Mouse (Mus musculus) stomach, postnatal 0 days (tissue): ENCODE data around the gene Meig1. TPM values are rescaled to one million over a fixed set of nuclear protein-coding genes. Genes with fewer than 3 reads are reported as not detected.

Source experiments
- ATAC-seq: fragments of 200-750 bp; cut with Nextera tagmentation; 2 replicates; pipeline ENCODE4 v1.8.0; 2017; ENCODE audit not compliant: low FRiP score, low TSS enrichment
- DNase-seq: peaks from one replicate; pipeline ENCODE4 v3.0.0-alpha.2; 2016; ENCODE audit warnings: low spot score
- H3K27ac ChIP-seq: fragments of 300-500 bp; sonication (generic); replicated peaks from 2 replicates; pipeline ENCODE4 v1.5.1; 2014; ENCODE audit warnings: mild to moderate bottlenecking, control low read depth
- H3K27me3 ChIP-seq: fragments of 300-500 bp; sonication (generic); 2 replicates; pipeline ENCODE4 v1.6.1; 2014; ENCODE audit warnings: low read length; ENCODE audit not compliant: control insufficient read depth, insufficient read depth
- H3K36me3 ChIP-seq: fragments of 300-500 bp; sonication (generic); 2 replicates; pipeline ENCODE4 v1.6.1; 2014; ENCODE audit warnings: low read length, mixed read lengths; ENCODE audit not compliant: control insufficient read depth, insufficient read depth
- H3K4me1 ChIP-seq: fragments of 300-500 bp; sonication (generic); replicated peaks from 2 replicates; pipeline ENCODE4 v1.6.1; 2014; ENCODE audit warnings: antibody characterized with exemption; ENCODE audit not compliant: control insufficient read depth, insufficient read depth
- H3K4me2 ChIP-seq: fragments of 300-500 bp; sonication (generic); replicated peaks from 2 replicates; pipeline ENCODE4 v1.6.1; 2014; ENCODE audit warnings: low read depth, mild to moderate bottlenecking, control low read depth, moderate library complexity
- H3K4me3 ChIP-seq: fragments of 300-500 bp; sonication (generic); 2 replicates; pipeline ENCODE4 v1.5.1; 2014; ENCODE audit warnings: low read depth, low read length, control low read depth
- H3K9ac ChIP-seq: fragments of 300-500 bp; sonication (generic); 2 replicates; pipeline ENCODE4 v1.6.1; 2014; ENCODE audit warnings: mild to moderate bottlenecking, low read length, control low read depth, mixed read lengths
- H3K9me3 ChIP-seq: fragments of 300-500 bp; sonication (generic); 2 replicates; pipeline ENCODE4 v1.6.1; 2016; ENCODE audit warnings: low read length; ENCODE audit not compliant: control insufficient read depth
- CTCF ChIP-seq: IDR thresholded peaks from 2 replicates; pipeline ENCODE4 v1.5.1; 2016; ENCODE audit warnings: antibody characterized with exemption, low read depth, mild to moderate bottlenecking, moderate library complexity
- EP300 ChIP-seq: optimal IDR thresholded peaks from 2 replicates; pipeline ENCODE3; 2016; ENCODE audit warnings: antibody characterized with exemption
- WGBS: fragments of 180-500 bp; shearing (Covaris S2); extraction: QIAGEN DNeasy Blood & Tissue Kit; methylation state at CpG from one replicate; pipeline ENCODE4 v1.1.7; 2014; 5-methylcytosine and 5-hydroxymethylcytosine counted together
- polyA plus RNA-seq: library from polyadenylated mRNA; unstranded; fragments of >200 nt; fragmentation: Nextera tagmentation; extraction: Ambion mirVana; gene quantifications from 2 replicates; pipeline ENCODE4 v1.2.1, GENCODE M21; 2015

Meig1 gene
- polyA plus RNA-seq, 1 experiment from 2014 or later, result 0.61 TPM

DNA sequence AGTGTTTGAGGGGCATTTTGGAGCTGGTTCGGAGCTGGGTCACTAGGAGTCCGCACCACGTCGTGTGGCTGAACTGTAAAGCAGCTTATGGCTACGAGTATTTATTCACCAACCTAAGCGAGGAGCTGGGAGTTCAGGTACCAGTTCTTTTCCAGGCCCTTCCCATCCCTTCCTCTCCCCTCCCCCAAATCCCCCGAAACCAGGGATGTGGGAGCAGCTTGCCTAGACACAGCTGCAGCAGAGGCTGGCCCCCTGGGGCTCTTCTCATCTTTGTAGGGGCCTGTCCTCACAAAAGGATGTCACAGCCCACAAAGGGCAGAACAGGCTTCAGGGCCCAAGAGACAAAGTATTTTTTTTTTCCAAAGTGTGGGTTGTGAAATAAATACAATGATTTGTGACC is 15.5 kb upstream of the Meig1 start:
- Histone ChIP-seq H3K4me1 (no peaks in the 10 kb centered on the region), H3K27ac (no peak overlapping the region), H3K9me3 (no peaks in the 10 kb centered on the region), H3K4me2 (no peak overlapping the region), H3K36me3 (no peaks in the 10 kb centered on the region), H3K4me3 (no peak overlapping the region), H3K9ac (no peak overlapping the region), H3K27me3 (no peaks in the 10 kb centered on the region)
- 62% methylated on average over 7 of the region's 7 CpGs for WGBS
- DNase-seq (no peak), ATAC-seq (no peak)
- TF ChIP-seq EP300, result no peak

DNA sequence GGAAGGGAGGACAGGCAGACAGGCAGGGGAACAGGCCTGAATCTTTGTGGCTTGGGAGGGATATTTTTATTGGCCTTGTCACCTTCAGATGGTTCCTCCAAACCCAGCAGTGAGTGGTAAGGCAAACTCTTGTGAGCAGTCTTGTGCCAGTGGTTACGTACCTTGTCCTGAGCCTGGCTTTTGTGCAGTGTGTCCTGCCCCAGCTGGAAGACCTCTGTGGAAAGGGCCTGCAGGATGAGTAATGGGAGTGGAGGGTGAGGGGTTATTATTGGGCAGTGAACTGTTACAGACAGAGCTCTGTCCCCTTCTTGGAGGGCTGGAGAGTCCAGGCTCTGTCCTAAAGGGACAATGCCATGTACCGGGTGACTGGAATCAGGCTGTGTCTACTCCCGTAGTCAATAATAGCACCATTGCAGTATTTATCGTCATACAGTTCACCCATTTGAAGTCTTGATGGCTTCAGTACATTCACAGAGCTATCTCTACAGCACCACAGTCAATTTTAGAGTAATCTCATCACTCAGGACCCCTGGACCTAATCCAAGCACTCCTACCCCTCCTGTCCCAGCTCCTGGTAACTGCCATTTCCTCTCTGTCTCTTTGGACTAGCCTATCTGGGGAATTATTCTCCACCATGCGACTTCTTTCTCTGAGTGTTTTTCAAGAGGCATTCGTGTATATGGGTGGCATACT is 13.1 kb upstream of the Meig1 start:
- 89% methylated on average over 6 of the region's 6 CpGs for WGBS
- no peak overlapping the region for H3K4me2 ChIP-seq
- no peak overlapping the region for H3K4me3 ChIP-seq
- DNase-seq, result no peak
- no peaks in the 10 kb centered on the region for H3K36me3 ChIP-seq
- H3K9me3 ChIP-seq, result no peaks in the 10 kb centered on the region
- no peak overlapping the region for H3K9ac ChIP-seq
- no peak overlapping the region for H3K27ac ChIP-seq
- ATAC-seq, result no peak
- no peaks in the 10 kb centered on the region for H3K4me1 ChIP-seq
- TF ChIP-seq CTCF (no peak), EP300 (no peak)
- no peaks in the 10 kb centered on the region for H3K27me3 ChIP-seq

DNA sequence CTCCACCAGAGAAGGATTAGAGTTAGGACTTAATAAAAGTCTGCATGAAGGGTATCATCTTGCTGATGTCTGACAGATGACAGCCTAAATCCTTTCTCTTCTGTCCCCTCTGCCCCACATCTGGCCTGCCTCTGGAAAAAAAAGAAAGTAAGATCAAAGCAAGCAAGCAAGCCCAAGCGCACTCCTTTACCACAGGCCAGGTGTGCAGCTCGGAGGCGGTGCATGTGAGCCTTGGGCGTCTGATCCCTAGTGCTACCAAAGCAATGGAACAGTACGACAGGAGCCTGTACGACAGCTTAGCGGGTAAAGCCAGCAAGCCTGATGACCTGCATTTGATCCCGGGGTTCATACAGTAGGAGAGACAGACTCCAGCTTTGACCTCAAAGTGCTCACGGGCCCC is 8.5 kb upstream of the Meig1 start:
- 67% methylated on average over 9 of the region's 9 CpGs for WGBS
- no peak for DNase-seq

DNA sequence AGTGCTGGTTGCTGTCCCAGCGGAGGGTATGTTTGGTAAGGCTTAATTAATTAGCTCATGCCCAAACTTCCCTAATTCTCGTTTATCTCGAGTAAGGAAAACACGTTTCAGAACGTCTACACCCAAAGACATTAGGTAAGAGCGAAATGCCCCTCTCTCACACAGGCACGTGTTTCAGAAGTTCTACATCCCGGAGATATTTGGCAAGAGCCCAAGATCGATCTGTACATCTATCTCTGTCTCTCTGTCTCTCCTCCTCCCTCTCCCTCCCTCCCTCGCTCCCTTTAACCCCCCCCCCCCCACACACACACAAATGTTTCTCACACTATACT is 2.1 kb upstream of the Meig1 start:
- Histone ChIP-seq H3K4me1 (no peaks in the 10 kb centered on the region; the same call in 1 of the 2 replicates), H3K9me3 (no peaks in the 10 kb centered on the region), H3K36me3 (no peaks in the 10 kb centered on the region), H3K9ac (peak overlapping the region; percentile 72), H3K27ac (peak overlapping the region; percentile 40; the same call in 1 of the 2 replicates), H3K4me3 (peak overlapping the region; percentile 64), H3K4me2 (peak overlapping the region; percentile 98), H3K27me3 (no peaks in the 10 kb centered on the region)
- WGBS, result 2% methylated on average over 9 of the region's 10 CpGs
- ATAC-seq (no peak), DNase-seq (no peak)
- TF ChIP-seq EP300, result no peak
- TF ChIP-seq CTCF, result no peak

More for the DNA sequence above, 8.5 kb upstream of the Meig1 start:
- no peaks in the 10 kb centered on the region for H3K4me1 ChIP-seq
- no peaks in the 10 kb centered on the region for H3K36me3 ChIP-seq
- TF ChIP-seq EP300 (no peak), CTCF (no peak)
- no peak overlapping the region for H3K27ac ChIP-seq
- H3K9ac ChIP-seq, result no peak overlapping the region
- no peaks in the 10 kb centered on the region for H3K27me3 ChIP-seq
- no peak for ATAC-seq
- H3K4me3 ChIP-seq, result no peak overlapping the region
- H3K4me2 ChIP-seq, result no peak overlapping the region
- no peaks in the 10 kb centered on the region for H3K9me3 ChIP-seq

DNA sequence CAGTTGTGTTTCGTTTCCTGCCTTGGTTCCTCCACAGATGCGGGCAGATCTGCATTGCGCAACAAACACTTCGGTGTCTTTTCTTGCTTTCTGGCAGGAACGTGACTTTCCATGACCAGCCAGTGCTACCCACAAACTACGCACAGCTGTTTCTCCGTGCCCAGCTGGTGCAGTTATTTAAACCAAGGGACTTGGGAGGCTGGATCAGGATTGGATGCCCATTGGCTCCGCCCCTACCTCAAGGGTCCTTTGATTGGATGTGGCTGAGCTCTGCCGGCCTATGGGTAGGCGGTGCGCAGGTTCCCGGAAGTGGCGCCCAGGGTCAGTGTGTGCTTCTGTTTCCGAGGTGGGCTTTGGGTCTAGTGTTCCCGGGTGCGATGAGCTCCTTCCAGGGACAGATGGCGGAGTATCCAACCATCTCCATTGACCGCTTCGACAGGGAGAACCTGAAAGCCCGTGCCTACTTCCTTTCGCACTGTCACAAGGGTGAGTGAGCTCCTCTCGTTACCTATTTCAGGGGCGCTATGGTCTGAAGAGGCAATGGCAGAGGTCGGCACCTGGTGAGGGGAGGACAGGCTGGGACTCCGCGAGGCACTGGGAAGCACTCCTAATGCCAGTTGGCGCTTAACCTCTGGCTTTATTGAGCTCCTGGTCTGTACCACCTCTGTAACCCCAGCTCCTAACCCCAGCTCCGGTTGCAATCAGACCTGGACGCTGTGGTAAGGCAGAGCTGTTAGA is 1.6 kb upstream of the Meig1 start, which contains the start of gene Dclre1c:
Dclre1c (plus strand) TSS at position 291 of the 738 bp plus-strand sequence.
- Histone ChIP-seq H3K4me2 (peak within 1 kb of the TSS; percentile 98), H3K4me3 (peak within 1 kb of the TSS; percentile 64), H3K9me3 (no peaks in the 10 kb centered on the region), H3K27ac (peak within 1 kb of the TSS; percentile 40; the same call in 1 of the 2 replicates), H3K9ac (peak within 1 kb of the TSS; percentile 72), H3K36me3 (no peaks in the 10 kb centered on the region), H3K27me3 (no peaks in the 10 kb centered on the region), H3K4me1 (no peaks in the 10 kb centered on the region; the same call in 1 of the 2 replicates)
- under 1% methylated on average over 29 of the region's 29 CpGs for WGBS
- TF ChIP-seq CTCF (no peak), EP300 (no peak)
- ATAC-seq (peak; percentile 98), DNase-seq (peak; percentile 93)

DNA sequence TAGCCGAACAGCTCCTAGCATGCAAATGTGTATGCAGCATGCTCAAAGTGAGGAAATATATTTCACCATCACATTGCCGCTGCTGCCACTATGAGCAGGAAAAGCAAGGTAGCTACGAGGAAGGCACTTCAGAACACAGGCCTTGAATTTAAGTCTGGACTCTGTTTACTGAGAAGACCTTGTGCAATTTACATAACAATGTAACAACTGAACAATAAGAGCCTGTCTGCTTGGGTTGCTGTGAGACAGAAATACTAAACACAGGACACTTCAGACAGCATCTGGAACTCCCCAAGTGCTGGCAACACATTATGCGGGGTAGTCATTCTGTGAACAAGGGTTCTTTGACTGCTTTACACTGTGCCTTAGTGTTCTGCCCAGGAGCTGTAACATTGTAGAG is 2.3 kb downstream of the Meig1 start:
- no peak for DNase-seq
- H3K9me3 ChIP-seq, result no peaks in the 10 kb centered on the region
- no peak for ATAC-seq
- H3K4me3 ChIP-seq, result no peak overlapping the region
- H3K9ac ChIP-seq, result no peak overlapping the region
- no peaks in the 10 kb centered on the region for H3K36me3 ChIP-seq
- no peaks in the 10 kb centered on the region for H3K27me3 ChIP-seq
- TF ChIP-seq CTCF (no peak), EP300 (no peak)
- no peak overlapping the region for H3K27ac ChIP-seq
- no peak overlapping the region for H3K4me2 ChIP-seq
- WGBS, result 66% methylated on average over 4 of the region's 4 CpGs
- no peaks in the 10 kb centered on the region; the same call in 1 of the 2 replicates for H3K4me1 ChIP-seq
